Mouse (Mus musculus) lung, embryonic 16.5 days (tissue): Measurements from ENCODE around the gene Ikzf1. TPM values are rescaled to one million over a fixed set of nuclear protein-coding genes. Genes with fewer than 3 reads are reported as not detected.

ENCODE experiments used
- ATAC-seq: fragments of 200-750 bp; cut with Nextera tagmentation; 2 replicates; pipeline ENCODE4 v1.8.0; 2017; ENCODE audit warnings: low read depth, mild to moderate bottlenecking, moderate library complexity
- H3K27ac ChIP-seq: fragments of 300-500 bp; sonication (generic); 2 replicates; pipeline ENCODE4 v1.5.1; 2014; ENCODE audit warnings: mild to moderate bottlenecking, control low read depth, low read length
- H3K27me3 ChIP-seq: fragments of 300-500 bp; sonication (generic); 2 replicates; pipeline ENCODE4 v1.6.1; 2014; ENCODE audit warnings: low read depth, low read length, mixed read lengths; ENCODE audit not compliant: control insufficient read depth, insufficient read depth
- H3K36me3 ChIP-seq: fragments of 300-500 bp; sonication (generic); 2 replicates; pipeline ENCODE4 v1.6.1; 2014; ENCODE audit warnings: low read length; ENCODE audit not compliant: control insufficient read depth, insufficient read depth
- H3K4me1 ChIP-seq: fragments of 300-500 bp; sonication (generic); replicated peaks from 2 replicates; pipeline ENCODE4 v1.6.1; 2014; ENCODE audit warnings: low read length, mixed read lengths; ENCODE audit not compliant: control insufficient read depth, insufficient read depth
- H3K4me2 ChIP-seq: fragments of 300-500 bp; sonication (generic); 2 replicates; pipeline ENCODE4 v1.6.1; 2014; ENCODE audit warnings: low read depth, low read length, control low read depth
- H3K4me3 ChIP-seq: fragments of 300-500 bp; sonication (generic); 2 replicates; pipeline ENCODE4 v1.5.1; 2014; ENCODE audit warnings: mild to moderate bottlenecking, low read length, control low read depth
- H3K9ac ChIP-seq: fragments of 300-500 bp; sonication (generic); 2 replicates; pipeline ENCODE4 v1.6.1; 2014; ENCODE audit warnings: low read length, control low read depth
- H3K9me3 ChIP-seq: fragments of 300-500 bp; sonication (generic); 2 replicates; pipeline ENCODE4 v1.6.1; 2016; ENCODE audit warnings: low read length; ENCODE audit not compliant: control insufficient read depth
- WGBS: fragments of 180-500 bp; shearing (Covaris S2); extraction: QIAGEN DNeasy Blood & Tissue Kit; methylation state at CpG from one replicate; pipeline ENCODE4 v1.1.7; 2014; 5-methylcytosine and 5-hydroxymethylcytosine counted together
- polyA plus RNA-seq: library from polyadenylated mRNA; unstranded; fragments of >200 nt; fragmentation: Nextera tagmentation; extraction: Ambion mirVana; gene quantifications from 2 replicates; pipeline ENCODE4 v1.2.1, GENCODE M21; 2015

The Ikzf1 gene
- polyA plus RNA-seq, 1 experiment from 2014 or later = 2.0 TPM

DNA sequence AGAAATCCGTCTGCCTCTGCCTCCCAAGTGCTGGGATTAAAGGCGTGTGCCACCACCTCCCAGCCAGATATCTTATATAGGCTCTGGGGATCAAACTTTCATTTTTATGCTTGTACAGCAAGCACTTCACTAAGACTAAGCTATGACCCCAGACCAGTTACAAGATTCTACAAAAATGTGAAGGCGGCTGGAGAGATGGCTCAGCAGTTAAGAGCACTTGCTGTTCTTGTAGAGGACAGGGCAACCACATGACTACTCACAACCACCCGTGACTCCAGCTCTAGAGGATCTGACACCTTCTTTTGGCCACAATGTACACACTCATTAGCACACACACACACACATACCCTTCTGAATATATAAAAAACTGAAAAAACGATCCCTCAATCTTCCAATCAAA is 119.6 kb downstream of the Ikzf1 start:
- 64% methylated on average over 5 of the region's 5 CpGs for WGBS
- ATAC-seq = no peak
- Histone ChIP-seq H3K27me3 (no peaks in the 10 kb centered on the region), H3K4me1 (peaks cover 5% of the 10 kb centered on the region), H3K4me3 (no peak overlapping the region), H3K27ac (no peak overlapping the region), H3K9ac (no peak overlapping the region), H3K4me2 (no peak overlapping the region), H3K36me3 (peaks cover 30% of the 10 kb centered on the region), H3K9me3 (no peaks in the 10 kb centered on the region)

DNA sequence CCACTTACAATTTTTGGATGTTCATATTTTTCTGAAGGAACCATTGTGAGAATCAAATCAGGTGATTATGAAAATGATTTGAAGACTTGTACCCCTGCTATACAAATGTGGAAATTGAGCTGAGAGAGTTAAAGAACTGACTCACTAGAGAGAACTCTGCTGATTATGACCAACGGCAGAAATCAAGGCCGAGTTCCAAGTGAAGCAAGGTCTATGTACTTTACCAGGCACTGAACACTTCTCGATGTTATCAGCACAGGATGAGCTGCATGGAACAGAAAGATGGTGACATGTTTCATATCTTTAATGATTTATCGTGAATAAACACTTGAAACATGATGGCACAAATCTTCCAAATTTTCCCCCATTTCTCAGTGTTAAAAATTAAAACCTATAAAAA is 121.1 kb downstream of the Ikzf1 start:
- no peak overlapping the region for H3K4me3 ChIP-seq
- peaks cover 22% of the 10 kb centered on the region for H3K36me3 ChIP-seq
- no peak overlapping the region for H3K9ac ChIP-seq
- no peaks in the 10 kb centered on the region for H3K9me3 ChIP-seq
- no peak overlapping the region for H3K27ac ChIP-seq
- no peaks in the 10 kb centered on the region for H3K27me3 ChIP-seq
- WGBS = 74% methylated on average over 4 of the region's 4 CpGs
- no peak for ATAC-seq
- no peak overlapping the region for H3K4me2 ChIP-seq
- H3K4me1 ChIP-seq = peaks cover 16% of the 10 kb centered on the region

DNA sequence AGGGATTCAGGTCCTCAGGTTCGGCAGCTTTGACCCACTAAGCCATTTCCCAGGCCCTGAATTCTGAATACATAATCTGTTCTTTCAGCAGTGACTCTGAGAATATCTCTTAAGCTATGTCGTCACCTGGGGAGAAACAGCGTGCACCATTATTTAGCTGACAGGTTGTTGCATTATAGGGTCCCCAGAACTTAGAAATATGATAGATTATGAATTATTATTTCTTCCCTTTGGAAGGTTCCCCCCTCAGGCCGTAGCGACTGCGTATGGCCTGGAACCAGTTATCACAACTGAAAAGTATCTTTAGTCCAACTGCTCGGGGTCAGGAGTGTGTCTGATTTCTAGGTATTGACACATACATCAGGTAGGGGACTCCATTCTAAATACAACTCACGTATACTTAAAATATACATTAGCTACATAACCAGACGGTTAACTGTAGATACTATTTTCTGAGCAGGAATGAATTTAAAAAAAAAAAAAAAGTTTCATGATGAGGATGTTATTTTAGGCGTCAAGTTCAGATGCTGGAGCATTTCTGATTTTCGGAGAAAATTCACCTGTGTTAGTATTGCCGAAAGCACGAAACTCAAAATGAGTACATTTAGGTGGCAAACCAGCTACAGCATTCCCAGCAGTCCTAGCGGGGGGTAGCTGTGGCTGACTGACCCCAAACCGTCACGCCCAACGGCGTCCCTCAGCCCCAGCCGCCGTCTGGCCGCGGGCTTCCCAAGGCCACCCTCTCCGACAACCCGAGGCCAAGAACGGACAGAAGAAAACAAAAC is 123.4 kb downstream of the Ikzf1 start:
- Histone ChIP-seq H3K27me3 (no peaks in the 10 kb centered on the region), H3K9me3 (no peaks in the 10 kb centered on the region), H3K4me2 (peak overlapping the region; percentile 66), H3K36me3 (peaks cover 5% of the 10 kb centered on the region; the same call in 1 of the 2 replicates), H3K9ac (peak overlapping the region; percentile 89), H3K27ac (peak overlapping the region; percentile 100), H3K4me1 (peaks cover 16% of the 10 kb centered on the region), H3K4me3 (peak overlapping the region; percentile 83)
- peak; percentile 82 for ATAC-seq
- WGBS = 4% methylated on average over 25 of the region's 25 CpGs

DNA sequence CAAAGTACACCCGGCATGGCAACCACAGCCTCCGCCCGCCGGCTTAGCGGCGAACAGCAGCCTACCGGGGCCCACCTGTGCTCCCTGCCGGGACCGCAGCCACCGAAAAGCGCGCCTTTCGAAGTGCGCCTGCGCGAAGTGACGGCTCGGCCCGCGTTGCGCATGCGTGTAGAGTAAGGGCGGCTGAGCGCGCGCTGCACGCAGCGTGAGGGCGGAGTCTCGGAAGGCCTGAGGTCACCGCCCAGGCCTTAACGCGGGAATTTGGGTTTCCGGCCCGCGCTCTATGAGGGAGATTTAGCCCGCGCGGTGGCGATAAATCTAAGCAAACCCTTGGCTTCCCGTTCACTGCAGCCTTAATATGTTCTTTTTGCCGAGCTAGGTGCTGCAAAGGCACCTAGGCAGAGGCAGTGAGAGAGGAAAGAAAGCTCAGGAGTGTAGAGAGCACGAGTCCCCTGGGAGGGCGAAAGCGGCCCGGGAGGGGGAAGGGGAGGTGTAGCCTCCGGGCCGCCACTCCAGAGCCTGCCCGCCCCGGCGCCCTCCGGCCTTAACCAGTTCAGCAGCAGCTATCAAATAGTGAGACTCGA is 124.1 kb downstream of the Ikzf1 start, which contains the start of gene Fignl1:
TSS of gene Fignl1 (minus strand) at position 143 of the 584 bp plus-strand sequence.
- H3K27ac ChIP-seq = peak within 1 kb of the TSS; percentile 100
- peaks cover 5% of the 10 kb centered on the region; the same call in 1 of the 2 replicates for H3K36me3 ChIP-seq
- peak within 1 kb of the TSS; percentile 89 for H3K9ac ChIP-seq
- peaks cover 16% of the 10 kb centered on the region for H3K4me1 ChIP-seq
- no peaks in the 10 kb centered on the region for H3K27me3 ChIP-seq
- H3K9me3 ChIP-seq = no peaks in the 10 kb centered on the region
- ATAC-seq = peak; percentile 98
- under 1% methylated on average over 53 of the region's 53 CpGs for WGBS
- peak within 1 kb of the TSS; percentile 89 for H3K4me2 ChIP-seq
- peak within 1 kb of the TSS; percentile 83 for H3K4me3 ChIP-seq

DNA sequence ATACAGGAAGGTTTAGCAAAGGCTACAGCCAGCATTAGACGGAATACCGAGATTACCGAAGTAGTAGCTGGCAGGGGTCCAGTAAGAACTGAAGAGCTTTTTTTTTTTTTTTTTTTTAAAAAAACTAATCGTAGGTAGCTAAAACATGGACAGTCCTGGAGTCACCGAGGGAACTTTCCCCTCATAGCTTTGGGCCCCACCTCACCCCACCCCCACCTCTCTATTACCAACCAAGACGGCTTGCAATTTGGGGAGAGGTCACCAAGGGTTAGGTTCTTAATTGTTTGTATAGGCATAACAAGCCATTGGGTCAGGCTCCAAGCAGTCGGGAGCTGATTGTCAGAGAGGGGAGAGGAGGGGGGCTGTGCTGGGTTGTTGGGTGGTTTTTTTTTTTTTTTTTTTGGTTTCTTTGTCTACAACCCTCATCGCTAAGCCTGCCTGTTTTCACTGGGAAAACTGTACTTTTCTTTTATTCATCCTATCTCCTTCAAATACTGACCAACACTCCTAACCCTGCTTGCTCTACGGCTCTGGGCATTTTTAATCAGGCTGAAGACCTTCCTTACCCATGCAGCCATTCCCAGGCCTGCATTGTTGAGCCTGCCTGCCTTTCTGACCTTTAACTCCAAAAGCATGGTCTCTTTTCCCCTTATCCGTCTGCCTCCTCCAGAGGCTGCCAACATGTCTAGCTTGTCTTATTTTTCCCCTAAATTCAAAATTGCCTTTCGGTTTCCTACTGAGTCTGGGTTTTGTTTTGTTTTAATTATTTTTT is 124.8 kb downstream of the Ikzf1 start:
- no peaks in the 10 kb centered on the region for H3K27me3 ChIP-seq
- ATAC-seq = peak; percentile 20
- H3K9me3 ChIP-seq = no peaks in the 10 kb centered on the region
- H3K4me2 ChIP-seq = peak overlapping the region; percentile 89
- peaks cover 16% of the 10 kb centered on the region for H3K4me1 ChIP-seq
- peak overlapping the region; percentile 100 for H3K27ac ChIP-seq
- whole genome bisulfite sequencing = 7% methylated on average over 11 of the region's 11 CpGs
- H3K9ac ChIP-seq = peak overlapping the region; percentile 89
- H3K4me3 ChIP-seq = peak overlapping the region; percentile 83
- peaks cover 3% of the 10 kb centered on the region; the same call in 1 of the 2 replicates for H3K36me3 ChIP-seq

DNA sequence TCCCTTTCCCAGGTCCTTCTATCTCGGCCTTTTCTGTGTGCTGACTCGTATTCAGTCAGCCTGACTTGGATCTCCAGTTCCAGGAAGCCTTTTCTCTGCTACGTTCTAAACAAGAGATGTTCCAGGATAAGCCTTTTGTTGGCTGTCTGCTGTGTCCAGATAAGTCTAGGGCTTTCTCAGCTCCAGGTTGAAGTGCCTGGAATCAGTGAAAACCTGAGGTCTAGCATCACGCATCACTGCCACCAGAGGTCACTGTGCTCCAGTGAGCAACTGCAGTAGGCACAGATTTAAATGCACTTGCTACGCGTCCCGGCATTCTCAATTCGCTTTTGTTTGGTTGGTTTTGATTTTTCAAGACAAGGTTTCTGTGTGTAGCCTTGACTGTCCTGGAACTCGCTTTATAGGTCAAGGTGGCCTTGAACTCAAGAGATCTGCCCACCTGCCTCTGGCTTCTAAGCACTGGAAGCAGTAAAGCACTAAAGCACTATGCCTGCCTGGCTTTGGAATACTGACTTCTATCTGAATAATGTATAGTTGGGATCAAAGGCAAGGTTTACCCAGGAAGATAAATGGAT is 127.2 kb downstream of the Ikzf1 start:
- H3K27me3 ChIP-seq = no peaks in the 10 kb centered on the region
- H3K4me2 ChIP-seq = peak overlapping the region; percentile 31
- no peaks in the 10 kb centered on the region for H3K36me3 ChIP-seq
- H3K4me3 ChIP-seq = 0 out of 2 replicates have a peak overlapping the region, but pooled peaks have one; percentile 16
- 17% methylated on average over 9 of the region's 9 CpGs for WGBS
- no peak for ATAC-seq
- H3K9ac ChIP-seq = peak overlapping the region; percentile 50
- no peak overlapping the region for H3K27ac ChIP-seq
- no peaks in the 10 kb centered on the region for H3K9me3 ChIP-seq
- peaks cover 16% of the 10 kb centered on the region for H3K4me1 ChIP-seq

DNA sequence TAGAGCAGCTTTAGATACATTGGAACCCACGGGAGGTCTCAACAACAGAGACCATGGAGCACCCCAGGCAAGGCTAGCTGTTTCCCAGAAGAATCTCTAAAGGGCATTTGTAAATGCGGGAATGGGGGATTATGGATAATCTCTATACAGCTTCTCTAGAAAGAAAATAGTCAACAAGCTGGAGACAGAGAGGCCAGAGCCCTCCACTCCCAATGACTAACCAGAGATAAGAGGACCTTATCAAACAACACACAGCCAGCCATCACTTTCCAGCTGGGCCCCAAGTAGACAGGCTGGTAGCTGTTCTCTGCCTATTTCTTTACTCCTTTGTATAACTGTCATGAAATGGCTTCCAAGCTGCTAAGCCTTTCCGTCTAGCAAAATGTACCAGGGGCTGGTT is 130.9 kb downstream of the Ikzf1 start:
- no peak overlapping the region for H3K4me3 ChIP-seq
- H3K27me3 ChIP-seq = no peaks in the 10 kb centered on the region
- H3K36me3 ChIP-seq = no peaks in the 10 kb centered on the region
- H3K4me1 ChIP-seq = peaks cover 3% of the 10 kb centered on the region
- 56% methylated on average over 3 of the region's 3 CpGs for WGBS
- no peak overlapping the region for H3K27ac ChIP-seq
- ATAC-seq = no peak
- H3K9me3 ChIP-seq = no peaks in the 10 kb centered on the region
- H3K4me2 ChIP-seq = no peak overlapping the region
- H3K9ac ChIP-seq = no peak overlapping the region

DNA sequence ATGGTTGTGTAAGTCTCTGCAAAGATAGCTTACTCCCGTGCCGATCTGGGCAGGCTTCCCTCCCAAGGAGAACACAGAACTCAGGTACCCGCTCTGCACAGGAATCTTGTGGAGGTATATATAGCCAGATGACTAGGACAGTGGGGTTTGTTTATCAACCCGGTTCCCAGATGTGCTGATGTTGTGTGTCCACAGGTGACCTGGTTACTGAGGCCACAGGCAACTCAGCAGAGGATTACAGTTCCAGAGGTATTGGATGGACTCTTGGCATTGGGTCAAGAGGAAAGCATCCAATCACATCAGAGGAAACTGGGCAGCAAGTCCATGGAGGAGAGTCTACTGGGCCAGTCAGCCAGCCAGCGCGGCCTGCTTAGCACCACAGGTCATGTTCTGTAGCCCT is 134.0 kb downstream of the Ikzf1 start:
- H3K4me2 ChIP-seq = no peak overlapping the region
- 79% methylated on average over 6 of the region's 6 CpGs for WGBS
- H3K36me3 ChIP-seq = no peaks in the 10 kb centered on the region
- no peak overlapping the region for H3K4me3 ChIP-seq
- no peaks in the 10 kb centered on the region for H3K27me3 ChIP-seq
- H3K9ac ChIP-seq = no peak overlapping the region
- no peaks in the 10 kb centered on the region for H3K9me3 ChIP-seq
- peaks cover 29% of the 10 kb centered on the region for H3K4me1 ChIP-seq
- H3K27ac ChIP-seq = no peak overlapping the region
- ATAC-seq = no peak

DNA sequence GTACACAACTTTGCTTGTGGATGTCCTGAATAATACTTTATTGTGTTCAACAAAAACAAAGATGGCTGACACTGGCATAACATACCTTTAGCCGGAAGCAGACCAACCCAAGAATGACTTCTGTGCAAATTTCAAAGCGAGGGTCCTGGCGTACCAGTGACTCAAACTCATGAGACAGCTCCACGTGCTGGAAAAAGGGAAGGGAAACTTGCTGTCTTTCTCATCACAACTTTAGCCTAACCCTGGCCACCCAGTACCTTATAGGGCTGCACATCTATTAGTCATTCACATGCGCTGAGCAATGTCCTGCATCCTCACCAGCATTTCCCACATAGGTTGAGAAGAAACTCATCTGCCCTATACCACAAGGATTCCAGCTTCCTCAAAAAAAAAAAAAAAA is 134.4 kb downstream of the Ikzf1 start:
- Histone ChIP-seq H3K36me3 (no peaks in the 10 kb centered on the region), H3K4me2 (no peak overlapping the region), H3K9me3 (no peaks in the 10 kb centered on the region), H3K9ac (no peak overlapping the region), H3K4me1 (peaks cover 33% of the 10 kb centered on the region), H3K27ac (no peak overlapping the region), H3K27me3 (no peaks in the 10 kb centered on the region), H3K4me3 (no peak overlapping the region)
- no peak for ATAC-seq
- WGBS = 85% methylated on average over 5 of the region's 5 CpGs
